Mouse (Mus musculus) liver, postnatal 0 days (tissue): Measurements from ENCODE around the gene Npdc1. TPM values are rescaled to one million over a fixed set of nuclear protein-coding genes. Genes with fewer than 3 reads are reported as not detected.

Experiments
- ATAC-seq: fragments of 200-750 bp; cut with Nextera tagmentation; 2 replicates; pipeline ENCODE4 v1.8.0; 2017; ENCODE audit warnings: mild to moderate bottlenecking, moderate library complexity
- DNase-seq: peaks from one replicate; pipeline ENCODE4 v3.0.0-alpha.2; 2016
- H3K27ac ChIP-seq: fragments of 300-500 bp; sonication (generic); 2 replicates; pipeline ENCODE4 v1.5.1; 2014; ENCODE audit warnings: antibody characterized with exemption, moderate library complexity, mild to moderate bottlenecking, low read depth
- H3K27me3 ChIP-seq: fragments of 300-500 bp; sonication (generic); 2 replicates; pipeline ENCODE4 v1.6.1; 2014; ENCODE audit warnings: low read length, control low read depth, mixed read lengths; ENCODE audit not compliant: insufficient read depth
- H3K36me3 ChIP-seq: fragments of 300-500 bp; sonication (generic); replicated peaks from 2 replicates; pipeline ENCODE4 v1.6.1; 2014; ENCODE audit warnings: mild to moderate bottlenecking, control low read depth, low read length, moderate library complexity, mixed read lengths; ENCODE audit not compliant: insufficient read depth
- H3K4me1 ChIP-seq: fragments of 300-500 bp; sonication (generic); 2 replicates; pipeline ENCODE4 v1.6.1; 2014; ENCODE audit warnings: antibody characterized with exemption, mild to moderate bottlenecking, control low read depth; ENCODE audit not compliant: insufficient read depth
- H3K4me2 ChIP-seq: fragments of 300-500 bp; sonication (generic); 2 replicates; pipeline ENCODE4 v1.6.1; 2014; ENCODE audit warnings: low read depth, mild to moderate bottlenecking, low read length, moderate library complexity, mixed read lengths
- H3K4me3 ChIP-seq: fragments of 300-500 bp; sonication (generic); 2 replicates; pipeline ENCODE4 v1.5.1; 2014; ENCODE audit warnings: low read depth, low read length
- H3K9ac ChIP-seq: fragments of 300-500 bp; sonication (generic); replicated peaks from 2 replicates; pipeline ENCODE4 v1.6.1; 2014; ENCODE audit warnings: mild to moderate bottlenecking, moderate library complexity
- H3K9me3 ChIP-seq: fragments of 300-500 bp; sonication (generic); 2 replicates; pipeline ENCODE4 v1.6.1; 2016; ENCODE audit warnings: mild to moderate bottlenecking, control low read depth, low read length, mixed read lengths
- CTCF ChIP-seq: sonication (generic); IDR thresholded peaks from 2 replicates; pipeline ENCODE4 v1.5.1; 2016; ENCODE audit warnings: antibody characterized with exemption, low read depth
- EP300 ChIP-seq: IDR thresholded peaks from 2 replicates; pipeline ENCODE4 v1.6.1; 2016; ENCODE audit warnings: antibody characterized with exemption, low read depth, mild to moderate bottlenecking
- WGBS: fragments of 180-500 bp; shearing (Covaris S2); extraction: QIAGEN DNeasy Blood & Tissue Kit; methylation state at CpG from one replicate; pipeline ENCODE4 v1.1.7; 2014; ENCODE audit not compliant: insufficient replicate concordance; 5-methylcytosine and 5-hydroxymethylcytosine counted together
- polyA plus RNA-seq: library from polyadenylated mRNA; unstranded; fragments of >200 nt; fragmentation: Nextera tagmentation; extraction: Ambion mirVana; gene quantifications from 2 replicates; pipeline ENCODE4 v1.2.1, GENCODE M21; 2015

Gene Npdc1
- polyA plus RNA-seq, 1 experiment from 2014 or later: 5.2 TPM

GRCm38 (mm10) chr2:25431308-25431855, 32.2 kb downstream of the Npdc1 start:
- Histone ChIP-seq H3K9me3 (no peaks in the 10 kb centered on the region), H3K27me3 (0 out of 2 replicates have a peak, but pooled peaks cover 2% of the 10 kb centered on the region), H3K27ac (no peak overlapping the region), H3K4me1 (peaks cover 9% of the 10 kb centered on the region; the same call in 1 of the 2 replicates), H3K4me3 (no peak overlapping the region), H3K9ac (no peak overlapping the region), H3K4me2 (no peak overlapping the region), H3K36me3 (no peaks in the 10 kb centered on the region)
- 68% methylated on average over 6 of the region's 6 CpGs for WGBS
- DNase-seq (no peak), ATAC-seq (no peak)
- TF ChIP-seq CTCF (no peak), EP300 (no peak)

DNA sequence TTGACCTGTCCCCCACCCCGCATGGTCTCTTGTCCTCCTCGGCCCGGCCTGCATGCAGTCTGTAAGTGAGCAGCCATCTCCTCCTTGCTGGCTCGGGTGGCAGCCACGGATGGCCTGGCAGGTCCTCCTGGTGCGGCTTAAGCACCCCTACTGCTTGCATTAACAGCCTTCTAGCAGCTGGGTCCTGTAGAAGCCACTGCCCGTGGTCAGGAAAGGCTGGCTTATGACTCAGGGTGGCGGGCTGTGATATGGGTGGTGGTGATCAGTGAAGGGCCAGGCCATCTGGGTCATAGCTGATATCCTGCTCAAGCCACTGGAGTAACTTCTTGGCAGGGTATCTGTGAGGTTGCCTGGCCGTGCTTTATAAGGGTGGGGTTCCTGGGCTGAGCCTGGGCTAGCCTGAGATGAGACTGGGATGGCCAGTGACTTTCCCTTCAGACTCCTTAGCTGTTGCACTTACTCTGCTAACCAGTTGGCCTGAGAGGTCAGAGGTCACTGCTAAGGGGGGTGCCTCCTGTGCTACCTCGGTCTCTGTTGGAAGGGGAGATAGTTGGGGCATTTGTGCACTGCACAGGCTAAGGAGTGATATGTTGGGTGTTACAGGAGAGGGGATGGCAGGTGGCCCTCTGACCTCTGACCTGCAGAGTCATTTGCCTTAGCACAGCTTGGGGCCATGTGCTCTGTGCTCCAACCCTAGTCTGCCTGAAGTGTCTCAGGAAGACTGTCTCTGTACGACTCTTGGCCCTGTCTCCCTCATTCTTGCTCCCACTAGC, 33.4 kb downstream of the Npdc1 start:
- DNase-seq (no peak), ATAC-seq (no peak)
- H3K9ac ChIP-seq: no peak overlapping the region
- WGBS: 69% methylated on average over 11 of the region's 11 CpGs
- no peaks in the 10 kb centered on the region for H3K36me3 ChIP-seq
- no peak overlapping the region for H3K4me3 ChIP-seq
- H3K9me3 ChIP-seq: no peaks in the 10 kb centered on the region
- no peaks in the 10 kb centered on the region for H3K27me3 ChIP-seq
- peaks cover 9% of the 10 kb centered on the region; the same call in 1 of the 2 replicates for H3K4me1 ChIP-seq
- no peak for TF ChIP-seq EP300
- TF ChIP-seq CTCF: no peak
- no peak overlapping the region for H3K27ac ChIP-seq
- H3K4me2 ChIP-seq: no peak overlapping the region

DNA sequence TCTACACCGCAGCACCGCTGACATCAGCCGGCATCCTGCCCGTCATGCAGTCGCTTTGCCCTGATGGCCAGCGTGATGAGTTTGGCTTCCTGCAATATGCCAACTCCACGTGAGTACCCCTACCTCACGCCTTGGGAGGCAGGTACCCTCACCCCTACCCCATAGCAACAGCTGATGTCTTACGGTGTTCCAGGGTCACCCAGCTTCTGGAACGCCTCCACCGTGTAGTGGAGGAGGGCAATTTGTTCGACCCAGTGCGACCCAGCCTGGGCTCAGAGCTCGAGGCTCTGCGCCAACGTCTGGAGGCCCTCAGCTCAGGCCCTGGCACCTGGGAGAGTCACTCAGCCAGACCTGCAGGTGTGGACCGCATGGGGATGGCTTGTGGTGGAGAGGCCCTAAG, 34.0 kb downstream of the Npdc1 start:
- 82% methylated on average over 17 of the region's 17 CpGs for WGBS
- DNase-seq (no peak), ATAC-seq (no peak)
- Histone ChIP-seq H3K27ac (no peak overlapping the region), H3K9ac (no peak overlapping the region), H3K9me3 (no peaks in the 10 kb centered on the region), H3K4me1 (peaks cover 8% of the 10 kb centered on the region; the same call in 1 of the 2 replicates), H3K4me3 (no peak overlapping the region), H3K4me2 (no peak overlapping the region), H3K27me3 (no peaks in the 10 kb centered on the region), H3K36me3 (no peaks in the 10 kb centered on the region)
- TF ChIP-seq CTCF: no peak
- TF ChIP-seq EP300: no peak

DNA sequence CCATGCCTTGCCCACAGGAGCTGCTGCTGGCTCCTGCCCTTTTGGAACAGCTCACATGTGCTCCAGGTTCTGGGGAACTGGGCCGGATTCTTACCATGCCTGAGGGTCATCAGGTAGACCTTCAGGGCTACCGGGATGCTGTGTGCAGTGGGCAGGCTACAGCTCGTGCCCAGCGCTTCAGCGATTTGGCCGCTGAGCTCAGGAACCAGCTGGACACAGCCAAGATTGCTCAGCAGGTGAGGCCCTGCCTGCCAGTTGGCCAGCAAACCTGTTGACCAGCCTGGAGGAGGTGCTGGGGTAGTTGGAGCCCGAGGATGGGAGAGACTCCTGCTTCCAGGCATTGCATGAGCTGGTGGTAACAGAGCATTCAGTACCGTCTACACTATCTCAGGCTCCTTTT, 35.1 kb downstream of the Npdc1 start:
- Histone ChIP-seq H3K36me3 (no peaks in the 10 kb centered on the region), H3K27ac (no peak overlapping the region), H3K4me2 (no peak overlapping the region), H3K9me3 (no peaks in the 10 kb centered on the region), H3K9ac (no peak overlapping the region), H3K4me3 (no peak overlapping the region), H3K4me1 (peaks cover 1% of the 10 kb centered on the region; the same call in 1 of the 2 replicates), H3K27me3 (no peaks in the 10 kb centered on the region)
- TF ChIP-seq CTCF: no peak
- no peak for TF ChIP-seq EP300
- no peak for DNase-seq
- ATAC-seq: no peak
- WGBS: 87% methylated on average over 8 of the region's 8 CpGs

GRCm38 (mm10) chr2:25436286-25436820, 37.2 kb downstream of the Npdc1 start:
- 0 out of 2 replicates have a peak, but pooled peaks cover 2% of the 10 kb centered on the region for H3K36me3 ChIP-seq
- TF ChIP-seq CTCF (no peak), EP300 (no peak)

GRCm38 (mm10) chr2:25441067-25441466, 41.9 kb downstream of the Npdc1 start:
- Histone ChIP-seq H3K27ac (no peak overlapping the region), H3K4me1 (no peaks in the 10 kb centered on the region), H3K36me3 (peaks cover 7% of the 10 kb centered on the region; the same call in 1 of the 2 replicates), H3K9ac (no peak overlapping the region), H3K9me3 (no peaks in the 10 kb centered on the region), H3K27me3 (no peaks in the 10 kb centered on the region), H3K4me3 (no peak overlapping the region), H3K4me2 (no peak overlapping the region)
- DNase-seq: no peak
- ATAC-seq: no peak
- TF ChIP-seq EP300 (no peak), CTCF (no peak)
- WGBS: 82% methylated on average over 20 of the region's 20 CpGs

More at GRCm38 (mm10) chr2:25436286-25436820, 37.2 kb downstream of the Npdc1 start:
- Histone ChIP-seq H3K9ac (no peak overlapping the region), H3K4me3 (no peak overlapping the region), H3K27me3 (no peaks in the 10 kb centered on the region), H3K9me3 (no peaks in the 10 kb centered on the region), H3K4me1 (no peaks in the 10 kb centered on the region), H3K27ac (no peak overlapping the region), H3K4me2 (no peak overlapping the region)
- DNase-seq: no peak
- ATAC-seq: no peak
- 88% methylated on average over 10 of the region's 10 CpGs for WGBS
